Mouse (Mus musculus) neutrophil, adult 83 days (primary cell): ENCODE measurements around the gene Saxo2. TPM values are rescaled to one million over a fixed set of nuclear protein-coding genes. Genes with fewer than 3 reads are reported as not detected.

Experiments used
- total RNA-seq, 2 experiments: library from RNA; stranded (reverse); gene quantifications; one replicate each; pipeline ENCODE4 v1.2.4; 2023

Saxo2 gene
- total RNA-seq = not detected

DNA sequence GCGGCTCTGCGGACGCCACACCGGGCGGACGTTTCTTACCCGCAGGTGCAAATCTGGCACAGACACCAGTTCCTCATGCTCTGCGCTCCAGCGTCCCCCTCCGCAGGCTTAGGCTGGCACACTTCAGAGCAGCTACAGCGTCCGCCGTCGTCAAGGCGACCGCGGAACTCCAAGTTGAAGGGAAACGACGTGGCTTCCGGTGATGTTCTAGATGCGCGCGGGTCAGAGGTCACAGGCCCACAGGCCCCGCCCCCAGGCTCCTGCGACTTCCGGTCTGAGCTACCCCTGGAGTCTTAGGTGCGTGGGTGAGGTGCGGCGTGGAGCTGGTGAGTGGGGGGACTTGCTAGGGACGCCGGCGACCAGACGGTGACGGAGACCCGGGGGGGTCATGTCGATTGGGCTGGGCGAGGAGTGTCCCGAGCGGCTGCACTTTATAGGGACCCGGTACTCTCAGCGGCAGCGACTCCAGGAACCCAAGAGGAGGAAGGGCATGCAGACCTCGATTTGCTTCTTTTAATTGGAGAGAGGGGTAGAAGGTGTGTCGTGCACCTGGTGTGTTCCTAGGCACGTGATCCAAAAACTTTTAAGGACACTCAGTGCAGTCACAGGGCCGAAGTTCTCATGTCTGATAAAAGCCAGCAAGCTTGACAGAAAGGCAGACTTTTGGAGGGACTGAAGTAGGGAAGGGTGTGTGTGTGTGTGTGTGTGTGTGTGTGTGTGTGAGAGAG is at the start of gene Saxo2, which contains the start of gene Efl1:
TSS of gene Saxo2 (minus strand) at position 176 of the 728 bp plus-strand sequence.
TSS of gene Efl1 (plus strand) at position 262 of the 728 bp plus-strand sequence.

Other genes with a start within 250 kb of the Saxo2 start
- 10 to 100 TPM; 11.5 to 11.7 TPM for gene Efl1, start 86 bp upstream of the Saxo2 start, total RNA-seq
- gene Mex3b, start 218.8 kb upstream of the Saxo2 start, total RNA-seq = 1 to 10 TPM; 2.1 TPM